Mouse (Mus musculus): Measurements from ENCODE around the gene Trim71. TPM values are rescaled to one million over a fixed set of nuclear protein-coding genes. Genes with fewer than 3 reads are reported as not detected.

Trim71 gene
- polyA plus RNA-seq, 1 experiment from 2014 or later = 0.14 TPM

DNA sequence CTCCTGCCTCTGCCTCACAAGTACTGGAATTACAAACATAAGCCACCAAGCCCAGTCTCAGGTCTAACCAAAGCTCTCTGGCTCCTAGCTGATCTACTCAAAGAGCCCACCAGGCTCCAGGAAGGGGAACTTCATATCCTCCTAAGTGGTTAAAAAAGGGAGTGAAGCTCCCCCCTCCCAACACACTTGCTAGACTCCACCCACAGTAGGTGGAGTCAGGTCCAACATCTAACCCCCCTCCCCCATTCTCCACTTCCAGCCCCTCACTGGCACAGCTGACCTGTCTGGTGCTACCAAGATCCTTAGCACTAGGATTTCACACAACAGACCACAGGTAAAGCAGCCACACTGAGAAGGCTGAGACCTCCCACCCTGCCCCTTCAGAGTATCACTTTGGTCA is 10.3 kb downstream of the Trim71 start:
- Histone ChIP-seq H3K4me1 (0 out of 2 replicates have a peak, but pooled peaks cover 7% of the 10 kb centered on the region), H3K9ac (replicated peaks) (no peak overlapping the region), H3K27me3 (peaks cover 26% of the 10 kb centered on the region), H3K36me3 (no peaks in the 10 kb centered on the region), H3K9me3 (no peaks in the 10 kb centered on the region), H3K4me2 (replicated peaks) (no peak overlapping the region), H3K4me3 (no peak overlapping the region), H3K27ac (replicated peaks) (no peak overlapping the region)
- no peak for ATAC-seq (replicated peaks)

- H3K27me3 ChIP-seq = peaks cover 29% of the 10 kb centered on the region; the same call in 1 of the 2 replicates
- H3K4me2 ChIP-seq (replicated peaks) = no peak overlapping the region
- H3K9ac ChIP-seq (replicated peaks) = no peak overlapping the region
- no peaks in the 10 kb centered on the region for H3K9me3 ChIP-seq
- H3K4me3 ChIP-seq = no peak overlapping the region
- 20% methylated on average over 6 of the region's 6 CpGs for WGBS
- H3K4me1 ChIP-seq = 0 out of 2 replicates have a peak, but pooled peaks cover 12% of the 10 kb centered on the region
- no peak overlapping the region for H3K27ac ChIP-seq (replicated peaks)
- H3K36me3 ChIP-seq = no peaks in the 10 kb centered on the region
- ATAC-seq (replicated peaks) = no peak
Observed at GRCm38 (mm10) chr9:114550033-114550432, 14.1 kb downstream of the Trim71 start.

DNA sequence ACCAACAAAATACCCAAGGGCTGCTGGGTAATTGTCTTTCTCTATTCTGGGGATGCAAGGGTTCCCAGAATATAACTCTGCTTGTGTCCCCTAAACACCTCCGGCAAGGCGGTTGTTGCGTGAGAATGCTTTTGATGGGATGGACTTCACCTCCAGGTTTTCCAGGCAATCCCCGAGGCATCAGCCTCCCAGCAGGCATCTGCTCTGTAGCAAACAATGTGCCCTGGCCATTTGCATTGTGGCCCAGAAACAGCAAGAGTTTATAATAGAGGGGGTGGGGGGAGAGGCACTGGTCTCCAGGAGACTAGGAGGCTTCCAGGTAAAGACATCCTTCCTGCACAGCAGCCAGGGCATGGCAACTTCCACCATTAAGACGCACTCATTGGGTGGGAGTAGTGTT is 15.1 kb downstream of the Trim71 start:
- Histone ChIP-seq H3K4me3 (no peak overlapping the region), H3K4me1 (peaks cover 12% of the 10 kb centered on the region; the same call in 1 of the 2 replicates), H3K27me3 (peaks cover 29% of the 10 kb centered on the region; the same call in 1 of the 2 replicates), H3K36me3 (no peaks in the 10 kb centered on the region), H3K4me2 (replicated peaks) (no peak overlapping the region), H3K9me3 (no peaks in the 10 kb centered on the region), H3K27ac (replicated peaks) (no peak overlapping the region), H3K9ac (replicated peaks) (no peak overlapping the region)
- no peak for ATAC-seq (replicated peaks)
- WGBS = 14% methylated on average over 5 of the region's 5 CpGs

GRCm38 (mm10) chr9:114548496-114548895 is 15.7 kb downstream of the Trim71 start:
- Histone ChIP-seq H3K9ac (replicated peaks) (no peak overlapping the region), H3K4me3 (no peak overlapping the region), H3K27me3 (peaks cover 29% of the 10 kb centered on the region; the same call in 1 of the 2 replicates), H3K4me2 (replicated peaks) (no peak overlapping the region), H3K9me3 (no peaks in the 10 kb centered on the region), H3K27ac (replicated peaks) (no peak overlapping the region), H3K36me3 (no peaks in the 10 kb centered on the region), H3K4me1 (peaks cover 15% of the 10 kb centered on the region; the same call in 1 of the 2 replicates)
- 28% methylated on average over 4 of the region's 4 CpGs for WGBS
- ATAC-seq (replicated peaks) = no peak

DNA sequence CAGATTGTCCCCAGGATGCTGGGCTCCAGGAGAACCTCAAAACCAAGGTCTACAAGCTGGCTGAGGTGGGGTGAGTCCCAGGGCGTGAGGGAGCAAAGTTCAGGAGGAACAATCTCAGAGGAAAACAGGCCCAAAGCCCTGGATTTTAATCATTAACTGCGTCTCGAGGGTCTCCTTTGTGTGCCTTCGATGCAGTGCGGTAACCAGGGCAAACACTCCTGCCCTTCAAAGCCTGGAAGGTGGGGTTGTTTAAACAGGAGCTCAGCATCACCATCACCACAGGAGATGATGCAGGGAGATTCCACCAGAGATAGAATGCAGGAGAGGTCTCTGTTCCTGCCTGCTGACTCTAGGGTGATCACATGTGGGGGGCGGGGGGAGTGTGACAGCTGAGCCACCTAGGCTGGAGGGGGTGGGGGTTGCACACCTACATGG is 16.5 kb downstream of the Trim71 start:
- no peaks in the 10 kb centered on the region for H3K36me3 ChIP-seq
- H3K9ac ChIP-seq (replicated peaks) = no peak overlapping the region
- no peaks in the 10 kb centered on the region for H3K9me3 ChIP-seq
- ATAC-seq (replicated peaks) = no peak
- H3K27me3 ChIP-seq = peaks cover 29% of the 10 kb centered on the region; the same call in 1 of the 2 replicates
- no peak overlapping the region for H3K27ac ChIP-seq (replicated peaks)
- H3K4me3 ChIP-seq = no peak overlapping the region
- 13% methylated on average over 6 of the region's 6 CpGs for WGBS
- peaks cover 15% of the 10 kb centered on the region; the same call in 1 of the 2 replicates for H3K4me1 ChIP-seq
- no peak overlapping the region for H3K4me2 ChIP-seq (replicated peaks)

DNA sequence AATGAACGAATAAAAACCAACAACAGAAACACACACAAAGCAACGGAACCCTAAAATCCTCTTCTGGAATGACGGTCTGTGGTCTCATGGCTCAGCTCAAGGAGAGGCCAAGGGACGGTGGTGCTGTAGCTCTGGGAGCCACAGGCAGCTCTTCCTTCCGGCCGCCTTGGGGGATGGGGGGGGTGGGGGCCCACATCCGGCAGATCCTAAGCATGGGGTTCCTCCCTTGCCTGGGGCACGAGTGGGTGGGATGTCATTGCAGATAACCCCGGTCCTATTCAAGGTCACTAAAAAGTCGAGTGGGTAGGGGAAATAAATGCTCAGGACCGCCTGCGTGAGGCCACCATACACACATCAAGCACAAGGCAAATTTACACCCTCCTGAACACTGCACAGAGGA is 17.4 kb downstream of the Trim71 start:
- 75% methylated on average over 12 of the region's 12 CpGs for WGBS
- no peaks in the 10 kb centered on the region for H3K36me3 ChIP-seq
- no peaks in the 10 kb centered on the region for H3K9me3 ChIP-seq
- peaks cover 15% of the 10 kb centered on the region; the same call in 1 of the 2 replicates for H3K4me1 ChIP-seq
- no peak overlapping the region for H3K27ac ChIP-seq (replicated peaks)
- no peak overlapping the region for H3K4me3 ChIP-seq
- no peak for ATAC-seq (replicated peaks)
- H3K27me3 ChIP-seq = peaks cover 29% of the 10 kb centered on the region; the same call in 1 of the 2 replicates
- H3K9ac ChIP-seq (replicated peaks) = no peak overlapping the region
- no peak overlapping the region for H3K4me2 ChIP-seq (replicated peaks)

- Histone ChIP-seq H3K4me2 (replicated peaks) (no peak overlapping the region), H3K4me3 (no peak overlapping the region), H3K9ac (replicated peaks) (no peak overlapping the region), H3K27me3 (peaks cover 29% of the 10 kb centered on the region; the same call in 1 of the 2 replicates), H3K27ac (replicated peaks) (no peak overlapping the region), H3K36me3 (no peaks in the 10 kb centered on the region), H3K4me1 (peaks cover 15% of the 10 kb centered on the region; the same call in 1 of the 2 replicates), H3K9me3 (no peaks in the 10 kb centered on the region)
- no peak for ATAC-seq (replicated peaks)
- 22% methylated on average over 9 of the region's 9 CpGs for WGBS
Observed at GRCm38 (mm10) chr9:114544754-114545393, 19.3 kb downstream of the Trim71 start.

- H3K27ac ChIP-seq (replicated peaks) = no peak overlapping the region
- no peak overlapping the region for H3K4me2 ChIP-seq (replicated peaks)
- H3K27me3 ChIP-seq = peaks cover 24% of the 10 kb centered on the region; the same call in 1 of the 2 replicates
- H3K36me3 ChIP-seq = no peaks in the 10 kb centered on the region
- ATAC-seq (replicated peaks) = no peak
- peaks cover 15% of the 10 kb centered on the region; the same call in 1 of the 2 replicates for H3K4me1 ChIP-seq
- WGBS = 54% methylated on average over 16 of the region's 17 CpGs
- no peaks in the 10 kb centered on the region for H3K9me3 ChIP-seq
- H3K4me3 ChIP-seq = no peak overlapping the region
- no peak overlapping the region for H3K9ac ChIP-seq (replicated peaks)
Observed at GRCm38 (mm10) chr9:114543882-114544753, 20.1 kb downstream of the Trim71 start.

- ATAC-seq (replicated peaks) = no peak
- H3K9me3 ChIP-seq = no peaks in the 10 kb centered on the region
- H3K27ac ChIP-seq (replicated peaks) = no peak overlapping the region
- H3K4me3 ChIP-seq = no peak overlapping the region
- H3K9ac ChIP-seq (replicated peaks) = no peak overlapping the region
- H3K4me2 ChIP-seq (replicated peaks) = no peak overlapping the region
- H3K36me3 ChIP-seq = no peaks in the 10 kb centered on the region
- 0 out of 2 replicates have a peak, but pooled peaks cover 2% of the 10 kb centered on the region for H3K27me3 ChIP-seq
- 52% methylated on average over 1 of the region's 1 CpGs for WGBS
- peaks cover 15% of the 10 kb centered on the region; the same call in 1 of the 2 replicates for H3K4me1 ChIP-seq
Observed at GRCm38 (mm10) chr9:114541279-114541741, 22.9 kb downstream of the Trim71 start.

DNA sequence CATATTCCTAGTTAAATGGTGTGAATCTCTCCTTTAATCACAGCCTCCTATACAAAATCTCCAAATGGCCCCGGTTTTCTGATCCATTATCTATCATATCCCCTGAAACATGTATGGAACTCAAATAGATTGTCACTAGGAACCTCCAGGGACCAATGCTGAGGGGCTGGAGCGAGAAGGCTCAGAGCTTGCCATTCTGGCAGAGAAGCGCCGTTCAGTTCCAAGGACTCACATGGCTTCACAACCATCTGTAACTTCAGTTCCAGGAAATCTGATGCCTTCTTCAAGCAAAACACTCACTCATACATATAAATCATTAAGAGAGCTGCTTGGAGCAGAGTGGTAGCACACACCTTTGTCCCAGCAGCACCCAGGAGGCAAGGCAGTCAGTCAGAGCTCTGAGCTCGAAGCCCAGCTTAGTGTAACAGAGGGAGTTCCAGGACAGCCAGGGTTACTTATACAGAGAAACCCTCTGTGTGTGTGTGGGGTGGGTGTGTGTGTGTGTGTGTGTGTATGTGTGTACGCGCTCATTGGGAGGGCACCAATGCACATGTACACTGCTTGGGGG is 25.1 kb downstream of the Trim71 start:
- Histone ChIP-seq H3K27me3 (no peaks in the 10 kb centered on the region), H3K4me3 (no peak overlapping the region), H3K36me3 (no peaks in the 10 kb centered on the region), H3K9me3 (no peaks in the 10 kb centered on the region), H3K27ac (replicated peaks) (no peak overlapping the region), H3K9ac (replicated peaks) (no peak overlapping the region; the same call in 1 of the 2 replicates), H3K4me1 (0 out of 2 replicates have a peak, but pooled peaks cover 2% of the 10 kb centered on the region), H3K4me2 (replicated peaks) (no peak overlapping the region)
- 73% methylated on average over 7 of the region's 7 CpGs for WGBS
- no peak for ATAC-seq (replicated peaks)

GRCm38 (mm10) chr9:114536628-114537027 is 27.5 kb downstream of the Trim71 start:
- 12% methylated on average over 2 of the region's 2 CpGs for WGBS
- Histone ChIP-seq H3K4me2 (replicated peaks) (no peak overlapping the region), H3K4me1 (no peaks in the 10 kb centered on the region), H3K9me3 (no peaks in the 10 kb centered on the region), H3K36me3 (no peaks in the 10 kb centered on the region), H3K9ac (replicated peaks) (no peak overlapping the region), H3K27ac (replicated peaks) (no peak overlapping the region), H3K4me3 (no peak overlapping the region), H3K27me3 (no peaks in the 10 kb centered on the region)
- ATAC-seq (replicated peaks) = no peak
